Mouse (Mus musculus) CH12.LX (cell line): Measurements from ENCODE around the gene Prdm10.

Experiments used
- CHD2 ChIP-seq: IDR thresholded peaks from 2 replicates; pipeline ENCODE4 v1.6.1; 2011; ENCODE audit warnings: low read length, improper control_type of control experiment
- CTCF ChIP-seq, 2 experiments: IDR thresholded peaks in 1 of 2; conservative IDR thresholded peaks in 1 of 2; 2 replicates each; pipeline ENCODE4 v1.5.1; 2011 to 2012; ENCODE audit warnings: low read depth in 2 of 2, low read length in 2 of 2, improper control_type of control experiment in 1 of 2, inconsistent platforms in 1 of 2, mild to moderate bottlenecking in 1 of 2, moderate library complexity in 1 of 2
- EP300 ChIP-seq: IDR thresholded peaks from 2 replicates; pipeline ENCODE4 v1.6.1; 2011; ENCODE audit warnings: low read length, improper control_type of control experiment
- HCFC1 ChIP-seq: IDR thresholded peaks from 2 replicates; pipeline ENCODE4 v1.6.1; 2012; ENCODE audit warnings: low read depth, mild to moderate bottlenecking, inconsistent platforms, low read length, improper control_type of control experiment
- JUND ChIP-seq: conservative IDR thresholded peaks from 2 replicates; pipeline ENCODE4 v1.6.1; 2011; ENCODE audit warnings: low read depth, low read length, improper control_type of control experiment
- KAT2A ChIP-seq: IDR thresholded peaks from 2 replicates; pipeline ENCODE4 v1.6.1; 2012; ENCODE audit warnings: low read length, improper control_type of control experiment, inconsistent platforms; ENCODE audit not compliant: insufficient replicate concordance
- MAFK ChIP-seq: IDR thresholded peaks from 2 replicates; pipeline ENCODE4 v1.6.1; 2011; ENCODE audit warnings: low read length, improper control_type of control experiment; ENCODE audit not compliant: insufficient replicate concordance
- UBTF ChIP-seq: IDR thresholded peaks from 2 replicates; pipeline ENCODE4 v1.6.1; 2012; ENCODE audit warnings: low read depth, mild to moderate bottlenecking, inconsistent platforms, low read length, improper control_type of control experiment, moderate library complexity
- ZKSCAN1 ChIP-seq: IDR thresholded peaks from 2 replicates; pipeline ENCODE4 v1.6.1; 2012; ENCODE audit warnings: low read depth, inconsistent platforms, low read length, improper control_type of control experiment, borderline replicate concordance

GRCm38 (mm10) chr9:31428971-31429370 is 148.6 kb downstream of the Prdm10 start:
- TF ChIP-seq EP300: no peak
- no peak for TF ChIP-seq KAT2A
- no peak for TF ChIP-seq HCFC1
- no peak for TF ChIP-seq CTCF (conservative IDR thresholded peaks at IDR 0.05 in 1 of 2, IDR thresholded peaks at IDR 0.05 in 1 of 2; ENCODE audit: low read depth in 2 of 2, low read length in 2 of 2)
- TF ChIP-seq MAFK: no peak
- no peak for TF ChIP-seq CHD2
- TF ChIP-seq JUND: no peak
- no peak for TF ChIP-seq ZKSCAN1
- no peak for TF ChIP-seq UBTF
